Mouse (Mus musculus): ENCODE data around the gene Tmod4. TPM values are rescaled to one million over a fixed set of nuclear protein-coding genes. Genes with fewer than 3 reads are reported as not detected.
"Not testable (repeated sequence)": the region's sequence is repeated elsewhere in the genome, so short reads cannot be mapped to it uniquely, and the experiment has no call there.

Tmod4 gene
- 10 to 100 TPM in 1 of 2 experiments, 1 to 10 TPM in 1; 8.1 to 25.3 TPM for total RNA-seq (2021)
- long read RNA-seq, experiment 1, transcript Tmod4-202 (10 exons, 1,260 nt): major isoform, 5 of 13 reads
- long read RNA-seq, experiment 1, partial matches to known transcripts: 4 of 13 reads
- long read RNA-seq, experiment 1, other reads (novel, unspliced or antisense): 2 of 13 reads
- long read RNA-seq, experiment 2, partial matches to known transcripts: 1 of 3 reads
- long read RNA-seq, experiment 2, other reads (novel, unspliced or antisense): 0 of 3 reads

DNA sequence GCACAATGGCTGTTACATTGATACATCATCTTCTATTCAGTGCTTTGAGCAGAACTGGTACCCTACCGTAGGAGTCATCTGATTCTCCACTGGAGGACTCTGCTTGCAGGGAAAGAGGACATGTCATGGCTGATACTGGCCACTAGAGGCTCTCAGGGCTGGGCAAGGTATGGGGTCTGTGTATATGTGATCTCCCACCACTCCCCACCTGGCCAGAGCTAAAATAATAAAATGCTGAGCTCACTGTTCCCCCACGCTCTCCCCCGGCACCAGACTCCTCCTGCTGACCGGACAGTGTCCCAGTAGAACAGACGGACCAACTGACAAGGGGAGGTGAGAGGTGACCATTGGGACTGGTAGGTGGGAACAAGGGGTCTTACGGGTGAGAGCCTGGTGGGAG, at the start of gene Tmod4:
Tmod4 (plus strand) TSS at position 231 of the 400 bp plus-strand sequence.
- DNase-seq: no peak

DNA sequence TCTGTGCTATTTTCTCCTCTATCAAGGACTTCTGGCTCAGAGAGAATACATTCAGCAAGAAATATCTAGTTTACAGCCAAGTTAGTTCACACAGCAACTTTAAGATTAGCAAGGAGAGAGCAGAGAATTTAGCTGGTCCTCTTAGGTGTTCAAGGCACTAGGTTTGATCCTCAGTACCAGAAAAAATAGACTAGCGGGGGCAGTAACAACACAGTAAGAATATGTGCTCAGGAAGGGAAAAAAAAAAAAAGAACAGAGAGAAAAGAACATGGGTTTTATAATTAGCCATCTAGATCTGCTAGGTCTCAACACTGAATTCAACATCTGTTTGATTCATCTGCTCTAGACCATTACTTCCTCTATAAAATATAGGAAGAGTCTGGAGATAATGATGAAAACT, 36.2 kb upstream of the Tmod4 start:
- no peak for DNase-seq

DNA sequence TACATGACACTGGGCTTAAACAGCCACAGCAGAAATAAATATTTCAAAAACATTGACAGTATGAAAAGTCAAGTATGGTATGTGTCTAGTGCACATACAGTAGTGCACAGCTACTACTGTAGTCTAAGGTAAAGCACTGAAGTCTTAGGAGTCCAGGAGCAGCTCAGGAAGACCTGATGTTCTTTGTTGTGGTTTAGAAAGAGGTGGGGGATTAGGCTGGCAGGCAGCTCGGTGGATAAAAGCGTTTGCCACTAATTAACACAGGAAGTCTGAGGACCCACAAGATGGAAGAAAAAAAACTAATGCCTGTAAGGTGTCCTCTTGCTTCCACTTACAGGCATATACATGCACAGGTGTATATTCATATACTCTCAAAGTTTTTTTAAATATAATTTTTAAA, 23.4 kb upstream of the Tmod4 start:
- no peak for DNase-seq

DNA sequence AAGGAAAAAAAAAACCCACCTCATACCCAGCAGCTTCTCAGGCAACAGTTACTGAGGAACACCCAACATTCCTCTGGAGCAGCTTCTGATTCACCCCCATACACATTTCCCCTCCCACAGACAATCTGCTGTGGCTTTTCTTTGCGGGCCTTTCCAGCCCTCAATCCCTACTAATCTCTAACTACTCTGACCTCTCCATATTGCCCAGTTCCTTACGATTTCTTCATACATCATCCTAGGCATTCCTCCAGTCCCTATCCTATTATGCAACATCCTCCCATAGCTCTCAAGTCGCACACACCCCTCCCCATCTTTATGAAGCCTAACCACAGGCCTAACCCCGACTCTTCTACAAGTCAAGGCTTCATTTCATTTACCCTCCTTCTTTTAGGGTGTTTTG, 19.2 kb upstream of the Tmod4 start:
- no peak for DNase-seq

DNA sequence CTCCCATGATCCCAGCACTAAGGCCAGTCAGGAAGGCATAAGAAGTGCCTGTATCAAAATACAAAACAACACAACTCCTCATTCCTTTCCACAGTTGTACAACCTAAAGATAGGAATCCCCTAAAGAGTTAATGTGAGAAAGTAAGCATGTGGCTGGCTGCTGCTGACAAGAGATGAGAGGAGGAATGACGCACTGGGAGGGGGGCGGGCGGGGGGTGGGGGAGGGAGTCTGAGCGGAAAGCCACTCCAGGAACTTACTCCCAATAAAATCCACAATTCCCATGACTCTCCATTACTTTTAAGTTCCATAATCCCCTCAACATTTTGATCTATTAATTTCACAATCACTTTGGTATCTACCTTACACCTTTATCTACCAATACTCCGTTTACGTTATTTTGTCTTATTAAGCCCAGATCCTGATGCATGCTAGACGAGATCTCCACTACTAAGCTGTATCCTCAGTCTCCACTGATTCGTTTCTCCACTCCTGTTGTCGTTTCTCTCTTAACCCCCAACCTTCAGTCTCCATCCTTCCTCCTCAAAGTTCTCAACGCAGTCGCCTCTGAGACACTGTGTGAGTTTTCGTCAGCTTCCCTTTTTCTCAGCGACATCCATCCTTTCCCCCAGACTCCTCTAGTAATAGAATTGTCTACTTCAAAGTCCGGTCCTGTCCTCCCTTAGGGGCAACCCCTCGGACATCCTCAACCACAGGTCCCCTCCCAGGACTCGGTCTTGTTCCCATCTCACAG, 18.5 kb upstream of the Tmod4 start:
- DNase-seq: no peak

DNA sequence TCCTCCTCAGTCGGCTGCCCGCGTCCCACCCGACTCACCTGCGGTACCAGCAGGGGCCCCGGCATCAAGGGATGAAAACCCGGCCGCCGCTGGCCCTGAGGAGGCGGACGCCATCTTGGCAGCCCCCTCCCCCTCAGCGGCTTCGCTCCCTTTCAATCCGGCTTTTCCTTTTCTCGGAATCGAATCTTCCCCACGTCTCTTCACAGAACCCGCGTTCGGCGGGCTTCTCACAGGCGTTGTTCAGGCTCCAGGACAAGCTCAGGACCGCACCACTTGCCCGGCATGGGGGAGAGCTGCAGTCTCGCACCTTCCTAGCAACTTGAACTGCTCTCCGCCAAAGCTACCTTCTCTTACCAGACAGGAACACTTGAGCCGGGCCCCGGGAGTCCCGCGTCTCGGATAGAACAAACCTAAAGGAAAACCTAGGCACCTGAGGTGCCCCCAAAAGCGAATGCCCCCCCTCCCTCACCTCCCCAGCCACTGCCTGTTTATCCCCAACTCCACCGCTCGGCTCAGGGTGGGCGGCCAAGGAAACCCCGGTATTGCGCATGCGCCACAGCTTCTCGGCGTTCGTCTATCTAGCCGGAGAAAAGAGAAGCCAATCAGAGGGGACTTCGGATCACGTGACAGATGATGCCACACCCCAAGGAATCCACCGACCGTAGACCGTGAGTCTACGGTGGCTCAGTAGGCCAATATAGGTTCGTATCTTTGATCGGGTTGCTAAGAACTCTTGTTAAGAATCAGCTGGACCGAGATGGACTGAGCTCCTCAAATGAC, 17.7 kb upstream of the Tmod4 start, which contains the start of gene Pip5k1a:
Pip5k1a (minus strand) TSS at position 593 of the 780 bp plus-strand sequence.
- peak; percentile 96 for DNase-seq

DNA sequence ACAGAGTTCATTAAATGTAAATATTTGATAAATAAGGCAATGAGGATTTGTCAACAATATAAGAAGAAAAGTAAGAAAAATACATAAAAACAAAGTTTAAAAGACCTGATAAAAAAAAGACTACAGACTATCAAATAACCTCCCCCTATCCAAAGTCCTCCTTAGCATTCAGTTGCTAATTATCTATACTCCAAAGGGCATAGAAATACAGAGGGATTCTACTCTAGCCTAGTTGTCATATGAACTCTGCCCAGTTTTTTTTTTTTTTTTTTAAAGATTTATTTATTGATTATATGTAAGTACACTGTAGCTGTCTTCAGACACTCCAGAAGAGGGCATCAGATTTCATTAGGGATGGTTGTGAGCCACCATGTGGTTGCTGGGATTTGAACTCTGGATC, 17.0 kb upstream of the Tmod4 start:
- DNase-seq: not testable (repeated sequence)

DNA sequence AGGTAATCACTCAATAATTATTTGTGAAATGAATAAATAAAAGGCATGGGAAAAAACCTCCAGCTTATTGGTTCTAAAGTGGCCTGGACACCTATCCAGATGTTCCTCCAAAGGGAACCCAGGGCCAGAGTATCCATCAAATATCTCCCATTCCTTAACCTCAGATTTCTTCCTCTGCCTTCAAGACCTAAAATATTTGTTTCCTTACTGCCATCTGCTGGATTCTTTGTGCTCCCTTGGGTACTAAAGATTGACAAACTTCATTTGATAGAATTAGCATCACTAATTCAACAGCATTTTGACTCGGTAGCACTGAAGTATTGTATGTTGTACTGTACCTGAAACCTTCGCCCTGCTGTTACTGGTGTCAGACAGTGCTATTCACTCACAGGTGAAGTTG, 16.4 kb upstream of the Tmod4 start:
- DNase-seq: no peak

DNA sequence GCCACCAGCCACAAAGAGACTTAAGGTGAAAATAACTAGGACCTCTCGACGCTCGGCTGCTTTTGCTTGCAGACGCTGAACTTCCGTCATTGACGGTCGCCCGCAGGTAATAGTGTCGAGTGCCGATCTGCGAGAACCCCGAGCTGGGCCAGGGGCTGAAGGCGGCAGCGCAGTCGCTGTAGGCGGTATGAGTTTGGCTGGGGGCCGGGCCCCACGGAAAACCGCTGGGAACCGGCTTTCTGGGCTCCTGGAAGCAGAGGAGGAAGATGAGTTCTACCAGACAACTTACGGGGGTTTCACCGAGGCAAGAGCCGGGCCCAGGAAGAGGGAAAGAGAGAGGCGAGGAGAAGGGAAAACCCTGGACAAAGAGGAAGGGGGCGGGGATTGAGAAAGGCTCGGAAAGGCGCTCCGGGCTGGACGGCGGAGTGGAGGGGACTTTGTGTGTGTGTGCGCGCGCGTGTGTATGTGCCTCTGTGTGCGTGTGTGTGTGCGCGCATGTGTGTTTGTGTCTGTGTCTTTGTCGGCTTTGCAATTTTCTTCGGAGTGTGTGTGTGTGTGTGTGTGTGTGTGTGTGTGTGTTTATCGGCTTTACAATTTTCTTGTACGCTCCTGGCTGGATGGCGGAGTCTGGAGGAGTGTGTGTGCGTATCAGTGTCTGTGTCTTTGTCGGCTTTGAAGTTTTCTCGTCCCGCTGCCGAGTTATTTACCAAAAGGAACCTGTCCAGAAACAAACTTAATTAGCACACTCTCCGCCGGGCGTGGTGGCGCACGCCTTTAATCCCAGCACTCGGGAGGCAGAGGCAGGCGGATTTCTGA, 13.2 kb upstream of the Tmod4 start, which contains the start of gene Vps72:
Vps72 (plus strand) TSS at position 112 of the 816 bp plus-strand sequence.
- peak; percentile 91 for DNase-seq

DNA sequence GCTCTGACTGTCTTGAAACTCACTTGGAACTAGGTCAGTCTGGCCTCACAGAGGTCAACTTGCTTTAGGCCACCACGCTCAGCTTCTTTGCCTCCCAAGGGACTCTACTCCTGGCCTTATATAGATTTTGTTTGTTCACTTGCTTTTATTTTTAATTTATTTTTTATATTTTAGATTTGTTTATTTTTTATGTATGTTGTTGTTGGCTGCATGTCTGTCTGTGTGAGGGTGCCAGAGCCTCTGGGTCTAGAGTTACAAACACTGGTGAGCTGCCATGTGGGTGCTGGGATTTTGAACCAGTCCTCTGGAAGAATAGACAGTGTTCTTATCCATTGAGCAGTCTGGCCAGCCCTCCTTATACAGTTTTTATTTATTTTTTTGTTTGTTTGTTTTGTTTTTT, 11.5 kb upstream of the Tmod4 start:
- DNase-seq: no peak

DNA sequence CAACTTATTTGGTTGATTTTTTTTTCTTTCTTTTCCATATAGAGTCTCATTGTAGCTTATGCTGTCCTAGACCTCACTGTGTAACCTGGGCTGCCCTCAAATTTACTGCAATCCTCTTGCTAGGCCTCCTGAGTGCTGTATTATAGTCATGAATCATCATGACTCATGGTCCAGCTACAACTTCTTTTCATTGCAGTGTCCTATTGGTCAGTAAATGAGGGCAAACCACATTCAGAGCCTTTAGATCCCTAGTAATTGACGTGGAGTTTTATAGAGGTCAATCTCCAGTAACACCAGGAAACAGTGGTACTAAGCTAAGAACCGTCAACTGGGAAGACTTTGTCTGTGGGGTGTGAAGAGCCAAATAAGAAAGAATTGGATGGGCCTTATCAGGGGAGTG, 6.5 kb upstream of the Tmod4 start:
- DNase-seq: no peak

DNA sequence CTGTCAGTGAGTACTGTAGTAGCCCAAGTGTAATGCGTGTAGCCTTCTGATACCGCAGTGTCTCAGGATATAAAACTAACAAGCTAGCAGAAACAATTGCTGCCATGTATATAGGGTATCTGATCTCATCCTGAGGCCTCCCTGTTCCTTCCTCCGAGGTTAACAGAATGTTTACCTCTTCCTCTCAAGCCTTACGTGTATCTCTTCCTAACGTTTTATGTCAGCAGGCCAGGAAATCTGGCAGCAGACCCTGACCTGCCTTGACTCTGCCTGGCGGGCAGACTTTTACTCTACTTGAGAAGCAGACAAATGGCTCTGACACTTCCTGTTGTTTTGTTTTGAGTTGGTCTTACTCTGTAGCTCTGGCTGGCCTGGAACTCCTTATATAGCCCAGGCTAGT, 2.7 kb upstream of the Tmod4 start:
- no peak for DNase-seq

DNA sequence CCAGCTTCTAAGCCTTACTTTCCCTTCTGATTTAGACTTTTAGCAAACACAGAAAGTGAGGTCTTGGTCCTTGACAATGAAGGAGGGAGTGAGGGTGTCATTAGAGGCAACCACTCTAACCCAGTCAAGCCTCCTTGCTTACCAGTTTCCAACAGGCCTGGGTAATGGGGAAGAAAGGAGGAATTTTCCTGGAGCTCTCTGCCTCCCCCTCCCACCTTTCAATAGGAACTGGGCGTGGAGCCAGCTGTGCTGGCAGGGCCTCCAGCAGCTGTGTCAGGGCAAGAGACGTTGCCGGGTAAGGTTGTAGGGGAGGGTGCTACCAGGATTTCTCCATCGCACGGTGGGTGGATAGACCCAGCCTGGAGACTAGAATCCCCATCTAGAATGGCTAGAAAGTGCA, 696 bp downstream of the Tmod4 start:
- DNase-seq: peak; percentile 82

DNA sequence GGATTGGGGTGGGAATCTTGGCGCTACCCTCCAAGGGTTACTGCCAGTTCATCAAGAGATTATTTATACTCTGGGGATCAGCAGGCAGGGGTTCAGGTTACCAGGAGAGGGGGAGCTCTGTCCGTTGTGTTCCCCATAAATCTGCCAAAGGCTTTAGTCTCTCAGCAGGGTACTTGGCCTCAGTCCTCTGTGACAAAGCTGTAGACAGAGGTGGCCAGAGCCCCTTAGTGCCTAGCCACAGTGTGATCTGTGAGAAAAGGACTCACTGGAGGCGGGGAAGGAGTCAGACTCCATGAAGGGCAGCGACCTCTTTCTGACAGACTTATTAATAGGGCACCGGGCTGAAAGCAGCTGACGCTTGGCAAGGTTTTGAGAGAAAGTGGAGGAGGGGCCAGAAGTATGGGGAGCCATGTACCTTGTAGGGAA, 5.0 kb downstream of the Tmod4 start:
- no peak for DNase-seq

DNA sequence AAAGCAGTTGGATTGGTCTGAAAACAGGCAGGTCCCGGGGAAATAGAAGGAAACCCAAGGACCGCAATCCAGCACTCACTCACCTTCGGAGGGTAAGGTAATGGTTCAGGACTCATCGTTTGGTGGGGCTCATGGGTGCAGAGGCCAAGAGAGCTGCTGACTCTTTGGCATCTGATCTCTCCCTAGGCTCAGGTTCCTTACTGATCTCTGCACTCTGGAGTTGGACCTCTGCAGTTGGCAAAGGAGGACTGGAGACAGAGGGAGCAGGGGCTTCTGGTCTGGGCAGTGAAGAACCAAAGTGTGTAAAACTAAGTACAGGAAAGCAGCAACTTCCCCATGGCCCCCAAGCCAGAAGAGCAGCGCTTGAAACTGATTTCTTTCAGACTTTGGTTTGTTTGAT, 5.8 kb downstream of the Tmod4 start:
- no peak for DNase-seq

DNA sequence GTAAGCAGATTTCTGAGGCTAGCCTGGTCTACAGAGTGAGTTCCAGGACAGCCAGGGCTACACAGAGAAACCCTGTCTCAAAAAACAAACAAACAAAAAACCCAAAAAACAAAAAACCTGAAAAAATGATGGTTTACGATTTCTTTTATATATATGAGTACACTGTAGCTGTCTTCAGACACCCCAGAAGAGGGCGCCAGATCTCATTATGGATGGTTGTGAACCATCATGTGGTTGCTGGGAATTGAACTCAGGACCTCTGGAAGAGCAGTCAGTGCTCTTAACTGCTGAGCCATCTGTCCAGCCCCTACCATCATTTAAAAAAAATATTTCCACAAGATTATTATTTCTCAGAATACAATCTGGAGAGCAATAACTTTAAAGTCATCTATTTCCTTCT, 8.1 kb downstream of the Tmod4 start:
- DNase-seq: not testable (repeated sequence)

DNA sequence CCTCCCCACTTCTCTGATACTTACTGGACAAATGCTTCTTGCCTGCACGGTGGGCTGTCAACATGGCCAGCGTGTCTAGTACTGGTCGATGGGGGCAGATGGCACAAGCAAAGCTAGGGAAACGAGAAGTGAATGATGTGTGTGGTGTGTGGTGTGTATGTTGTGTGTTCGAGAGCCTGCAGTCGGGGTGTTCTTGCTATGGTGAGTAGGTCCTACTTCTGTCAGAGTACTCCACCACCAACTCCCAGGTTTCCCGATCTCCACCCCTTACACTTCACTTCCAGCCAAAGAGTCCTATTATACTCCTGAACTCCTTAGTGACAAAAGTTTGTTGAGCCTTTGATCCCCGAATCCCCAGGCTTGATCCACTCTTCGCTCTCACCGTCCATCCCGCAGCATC, 8.9 kb downstream of the Tmod4 start:
- no peak for DNase-seq

DNA sequence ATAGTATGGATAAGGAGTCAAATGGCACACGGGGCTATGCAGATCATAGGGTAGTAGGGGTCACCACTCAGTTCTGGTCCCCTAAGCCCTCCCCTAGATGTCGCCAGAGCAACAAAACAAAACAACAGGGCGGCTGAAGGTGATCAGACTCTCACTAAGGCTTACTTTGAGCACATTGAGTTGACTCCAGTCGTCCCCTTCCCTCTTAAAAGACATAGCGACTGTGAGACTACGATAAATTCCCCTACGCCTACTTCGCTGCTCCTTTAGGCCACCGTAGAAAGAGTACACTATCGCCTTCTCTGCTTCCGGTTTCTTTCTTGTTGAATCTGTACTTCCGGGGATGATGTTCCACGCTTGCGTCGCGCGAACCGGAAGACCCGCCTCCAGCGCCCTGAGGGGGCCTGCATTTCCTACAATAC, 9.4 kb downstream of the Tmod4 start, which contains the start of the genes Scnm1 and Lysmd1:
Scnm1 (minus strand) TSS at position 332 of the 422 bp plus-strand sequence.
Lysmd1 (plus strand) TSS at position 409 of the 422 bp plus-strand sequence.
- DNase-seq: peak; percentile 91

DNA sequence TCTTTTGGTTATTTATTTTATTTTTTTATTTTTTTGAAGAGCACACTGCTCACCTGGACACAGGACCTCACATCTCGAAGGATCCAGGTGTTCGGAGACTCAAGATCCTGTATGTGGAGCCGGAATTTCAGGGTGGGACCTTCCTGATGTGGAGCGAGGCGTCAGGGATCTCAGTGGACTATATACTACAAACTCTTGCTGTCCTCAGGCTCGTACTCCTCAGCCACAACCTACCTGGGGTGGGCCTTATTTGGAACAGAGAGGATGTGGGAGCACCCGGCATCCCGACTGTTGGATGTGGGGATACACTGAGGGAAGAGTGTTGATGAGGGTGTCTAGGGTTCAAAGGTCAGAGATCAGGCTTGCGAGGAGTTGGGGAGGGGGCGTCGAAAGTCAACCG, 9.9 kb downstream of the Tmod4 start:
- not testable (repeated sequence) for DNase-seq

DNA sequence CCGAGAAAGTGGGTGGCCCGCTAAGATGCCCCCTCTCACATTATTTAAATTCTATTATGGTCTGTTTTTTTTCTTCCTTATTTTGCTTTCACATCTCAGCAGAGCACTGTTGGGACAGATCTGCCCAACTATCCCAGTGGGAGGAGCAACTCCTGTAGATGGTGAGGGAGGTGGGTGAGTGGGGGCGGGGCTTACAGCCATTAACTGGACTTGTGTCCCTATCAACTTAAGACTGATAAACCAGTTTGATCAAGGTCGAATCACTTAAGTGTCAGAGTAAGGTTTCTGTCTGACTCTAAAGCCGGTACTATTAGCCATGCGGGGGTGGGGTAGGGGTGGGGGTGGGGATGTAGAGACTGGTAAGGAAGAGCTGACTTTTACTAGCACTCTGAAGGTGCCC, 10.7 kb downstream of the Tmod4 start:
- peak; percentile 66 for DNase-seq

DNA sequence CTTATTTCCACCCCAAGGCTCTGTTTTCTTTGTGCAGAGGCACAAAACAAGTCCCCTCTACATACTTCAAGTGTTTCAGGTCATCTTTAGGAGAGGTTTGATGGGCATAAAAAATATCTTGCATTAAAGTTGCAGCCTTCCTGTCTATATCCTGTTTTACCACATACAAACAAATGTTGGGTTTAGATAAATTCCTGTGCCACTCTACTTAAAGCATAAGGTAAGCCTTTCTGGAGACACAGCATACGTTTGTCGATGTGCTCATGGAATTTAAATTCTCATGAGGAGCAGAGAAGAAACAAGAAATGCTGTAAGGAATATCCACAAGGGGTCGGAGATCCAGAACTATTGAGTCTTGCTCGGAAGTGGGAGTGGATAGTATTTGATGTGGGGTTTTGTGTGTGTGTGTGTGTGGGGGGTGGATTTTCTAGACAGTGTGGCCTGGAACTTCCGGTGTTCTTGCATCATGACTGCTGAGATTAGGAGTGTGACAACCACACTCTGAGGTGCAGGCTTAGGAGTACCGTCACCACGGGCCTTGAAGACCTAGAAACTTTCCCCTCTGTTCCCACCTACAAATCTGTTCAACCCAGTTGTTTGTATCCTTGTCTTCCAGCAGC, 11.3 kb downstream of the Tmod4 start:
- DNase-seq: no peak

All from adrenal gland, postnatal 10 days (tissue).